Mouse (Mus musculus) gastrocnemius, postnatal 25 days (tissue): ENCODE measurements around the gene Dnajc10. TPM values are rescaled to one million over a fixed set of nuclear protein-coding genes. Genes with fewer than 3 reads are reported as not detected.

Source experiments
- DNase-seq: peaks from one replicate; pipeline ENCODE4 v3.0.0; 2022
- long read RNA-seq, 2 experiments: library from polyadenylated mRNA; stranded (forward); transcript quantifications; one replicate each; pipeline ENCODE4 v2.0.0; 2021
- total RNA-seq, 2 experiments: library from RNA; stranded (reverse); gene quantifications; 1 replicate in 1 of 2; 2 replicates in 1 of 2; pipeline ENCODE4 v1.2.3; 2021

Dnajc10 gene
- total RNA-seq, result 10 to 100 TPM; 19.8 to 20.0 TPM
- long read RNA-seq, experiment 1, full-length matches to known transcripts, result 9 of 12 reads
- long read RNA-seq, experiment 1, partial matches to known transcripts, result 1 of 12 reads
- long read RNA-seq, experiment 1, other reads (novel, unspliced or antisense), result 2 of 12 reads
- long read RNA-seq, experiment 2, full-length matches to known transcripts, result 17 of 22 reads
- long read RNA-seq, experiment 2, partial matches to known transcripts, result 1 of 22 reads
- long read RNA-seq, experiment 2, other reads (novel, unspliced or antisense), result 4 of 22 reads

GRCm38 (mm10) chr2:80315242-80316161, at the start of gene Dnajc10:
Gene Dnajc10 (plus strand): TSS chr2:80315466.
- DNase-seq, result peak; percentile 90

DNA sequence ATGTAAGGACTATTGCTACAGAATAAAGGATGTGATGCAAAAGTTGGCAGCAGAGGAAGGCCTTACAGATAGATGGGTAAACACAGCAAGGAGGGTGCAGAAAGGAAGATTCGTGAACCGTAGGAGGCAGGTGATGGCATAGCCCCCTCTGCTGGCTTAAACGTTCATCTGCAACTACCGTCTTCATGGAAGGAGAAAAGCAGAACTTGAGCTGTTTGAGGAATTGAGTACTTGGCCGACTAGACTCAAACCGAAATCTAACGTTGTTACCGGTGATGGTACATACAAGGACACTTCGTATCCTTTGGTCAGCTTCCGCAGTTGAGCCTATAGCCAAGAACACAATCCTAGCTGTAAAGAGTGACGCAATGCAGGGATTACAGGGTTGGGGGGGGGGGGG, 48.4 kb upstream of the Dnajc10 start:
- DNase-seq, result peak; percentile 12

GRCm38 (mm10) chr2:80268053-80268452, 47.2 kb upstream of the Dnajc10 start:
- no peak for DNase-seq

DNA sequence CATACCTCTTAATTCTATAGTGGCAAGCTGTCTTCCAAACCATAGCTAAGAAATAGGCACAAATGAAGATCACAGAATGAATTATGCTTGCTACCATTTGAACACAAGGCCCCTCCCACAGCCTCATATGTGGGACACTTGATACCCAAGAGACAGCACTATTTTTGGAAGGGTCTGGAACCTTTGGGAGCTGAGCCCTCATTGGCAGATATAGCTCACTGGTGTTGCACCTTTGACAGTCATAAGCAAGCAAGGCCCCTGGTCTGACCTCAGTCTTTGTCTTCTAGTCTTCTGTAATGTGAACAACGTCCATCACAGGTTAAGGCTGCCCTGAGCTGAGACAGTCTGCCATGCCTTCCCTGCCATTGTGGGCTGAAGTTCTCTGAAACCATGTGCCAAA, 43.8 kb upstream of the Dnajc10 start:
- DNase-seq, result no peak

DNA sequence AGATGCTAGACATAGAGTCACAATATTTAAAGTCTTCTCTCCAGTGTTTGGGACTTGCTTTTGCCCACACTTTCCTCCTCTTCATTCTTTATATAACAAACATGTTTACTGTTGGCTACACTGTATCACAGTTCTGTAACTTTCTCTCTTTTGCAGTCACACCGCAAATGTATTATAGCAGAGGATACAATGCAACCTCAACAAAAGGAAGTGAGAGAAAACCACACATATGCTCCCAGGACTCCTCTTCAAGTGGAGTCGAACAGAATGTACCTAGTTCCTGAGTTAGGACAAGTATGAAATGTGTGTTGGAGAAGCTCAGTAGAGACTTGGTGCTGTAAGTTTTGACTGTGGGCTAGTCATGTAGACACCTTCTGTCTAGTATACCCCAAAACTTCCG, 42.2 kb upstream of the Dnajc10 start:
- no peak for DNase-seq

GRCm38 (mm10) chr2:80273763-80274162, 41.5 kb upstream of the Dnajc10 start:
- no peak for DNase-seq

- DNase-seq, result no peak
Observed at GRCm38 (mm10) chr2:80275136-80275535, 40.1 kb upstream of the Dnajc10 start.

GRCm38 (mm10) chr2:80282214-80282613, 33.1 kb upstream of the Dnajc10 start:
- DNase-seq, result no peak

GRCm38 (mm10) chr2:80286397-80286796, 28.9 kb upstream of the Dnajc10 start:
- no peak for DNase-seq

GRCm38 (mm10) chr2:80292172-80292571, 23.1 kb upstream of the Dnajc10 start, which contains the start of gene Prdx6b:
Gene Prdx6b (plus strand): TSS chr2:80292472.
- no peak for DNase-seq

GRCm38 (mm10) chr2:80298334-80298733, 16.9 kb upstream of the Dnajc10 start:
- no peak for DNase-seq

DNA sequence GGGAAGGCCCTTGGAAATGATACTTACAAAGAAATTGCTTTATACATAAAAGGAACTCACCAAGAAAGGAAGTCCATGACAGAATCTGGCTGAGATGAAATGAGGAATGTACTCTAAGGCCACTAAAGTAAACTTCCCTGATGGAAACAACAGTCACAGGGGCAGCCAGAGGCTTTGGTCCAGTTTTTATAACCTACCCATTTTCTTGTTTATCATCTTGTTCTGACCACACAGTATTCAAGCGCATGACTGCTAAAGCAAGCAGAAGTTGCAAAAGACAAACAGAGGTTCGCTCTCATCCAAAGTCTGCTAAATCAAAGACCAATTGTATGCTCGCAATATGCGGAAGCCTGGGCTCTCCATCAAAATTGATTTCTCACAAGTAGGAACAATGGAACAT, 14.5 kb upstream of the Dnajc10 start:
- DNase-seq, result no peak

DNA sequence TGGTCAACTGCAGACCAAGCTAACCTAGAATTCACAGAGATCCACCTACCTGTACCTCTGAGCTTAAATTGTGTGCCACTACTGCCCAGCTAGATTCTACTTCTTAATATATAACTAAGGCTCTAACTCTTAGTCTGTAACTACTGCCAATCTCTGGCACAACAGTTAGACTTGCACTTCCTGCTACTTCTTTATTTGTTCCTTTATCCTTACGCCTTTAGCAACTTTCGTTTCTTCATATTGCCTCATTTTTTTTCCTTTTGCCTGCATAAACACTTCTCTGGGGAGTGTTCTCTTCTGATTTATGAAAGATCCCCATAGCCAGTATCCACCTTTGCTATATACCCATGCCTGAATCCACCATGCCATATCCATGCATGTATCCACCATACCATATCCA, 11.3 kb upstream of the Dnajc10 start:
- DNase-seq, result no peak

DNA sequence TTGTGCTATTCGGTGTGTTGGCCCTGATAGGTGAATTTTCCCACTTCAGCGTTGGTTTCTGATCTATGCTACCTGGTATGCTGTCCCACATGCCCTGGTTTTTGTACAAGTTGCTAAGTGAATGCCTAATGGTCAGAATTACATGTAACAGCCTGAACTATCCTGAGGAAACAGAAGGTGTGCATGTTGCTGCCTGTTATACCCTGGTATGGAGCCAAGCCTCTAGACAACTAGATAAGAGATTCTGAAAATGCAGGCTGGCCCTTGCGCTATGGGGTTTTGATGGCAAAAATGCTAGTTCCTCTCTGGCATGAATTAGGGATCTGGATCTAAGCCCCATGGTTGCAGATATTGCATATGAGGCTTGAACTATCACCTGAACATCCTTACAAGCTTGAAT, 7.6 kb upstream of the Dnajc10 start:
- no peak for DNase-seq

DNA sequence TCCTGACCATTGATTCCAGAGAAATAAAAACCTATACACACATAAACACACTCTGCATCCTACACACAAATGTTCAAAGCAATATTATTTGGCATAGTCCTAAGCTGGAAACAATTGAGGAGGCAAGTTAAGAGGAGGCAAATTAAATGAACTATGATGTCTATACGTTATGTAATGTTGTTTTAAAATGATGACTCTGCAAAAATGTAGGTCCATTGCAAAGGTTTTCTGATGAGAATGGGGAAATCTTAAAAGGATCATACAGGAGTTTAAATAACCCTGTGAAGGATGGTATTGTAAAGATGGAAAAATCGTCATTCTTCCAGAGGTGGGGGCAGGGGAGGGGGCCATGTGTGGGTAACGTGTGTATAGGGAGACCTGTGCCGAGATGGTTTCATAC, 5.5 kb upstream of the Dnajc10 start:
- DNase-seq, result no peak

GRCm38 (mm10) chr2:80310772-80311171, 4.5 kb upstream of the Dnajc10 start:
- DNase-seq, result no peak

- DNase-seq, result no peak
Observed at GRCm38 (mm10) chr2:80311350-80311749, 3.9 kb upstream of the Dnajc10 start.

- no peak for DNase-seq
Observed at GRCm38 (mm10) chr2:80314201-80314600, 1.1 kb upstream of the Dnajc10 start.

GRCm38 (mm10) chr2:80314854-80315241, 418 bp upstream of the Dnajc10 start:
- no peak for DNase-seq

- no peak for DNase-seq
Observed at GRCm38 (mm10) chr2:80322878-80323277, 7.6 kb downstream of the Dnajc10 start.

DNA sequence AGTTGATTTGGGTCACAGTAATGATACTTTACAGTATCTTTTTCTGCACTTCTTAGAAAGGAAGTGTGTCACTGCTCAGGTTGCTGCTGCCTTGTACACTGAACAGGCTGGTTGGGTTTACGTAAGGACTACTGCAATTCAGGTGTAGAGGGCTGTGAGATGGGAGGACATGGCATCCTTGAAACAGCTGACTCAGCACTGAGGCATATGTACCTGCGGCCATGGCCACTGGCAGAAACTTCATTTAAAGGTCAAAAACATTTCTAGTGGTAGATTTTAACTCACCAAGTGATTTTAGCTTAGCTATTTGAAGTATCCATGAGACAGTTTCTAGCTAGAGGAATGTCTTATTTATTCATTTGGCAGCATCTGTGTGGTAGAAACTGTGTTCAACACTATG, 10.5 kb downstream of the Dnajc10 start:
- no peak for DNase-seq

DNA sequence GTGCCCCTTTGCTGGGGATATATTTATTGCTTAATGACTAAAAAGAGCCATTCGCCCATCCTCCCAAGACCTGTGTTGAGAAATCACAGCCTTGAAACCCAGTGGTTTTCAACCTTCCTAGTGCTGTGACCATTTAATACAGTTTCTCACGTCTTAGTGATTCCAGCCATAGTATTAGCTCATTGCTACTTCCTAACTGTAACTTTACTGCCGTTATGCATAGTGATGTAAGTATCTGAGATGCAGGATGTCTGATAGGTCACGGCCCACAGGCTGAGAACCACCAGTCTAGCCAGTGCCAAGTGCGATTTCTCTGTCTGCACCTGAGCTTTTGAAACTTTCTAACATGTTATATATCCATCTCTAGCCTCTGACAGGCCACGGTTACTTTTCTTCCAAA, 12.0 kb downstream of the Dnajc10 start:
- no peak for DNase-seq

GRCm38 (mm10) chr2:80328961-80329653, 13.8 kb downstream of the Dnajc10 start:
- no peak for DNase-seq
